Mouse (Mus musculus): ENCODE measurements around the gene Igsf11. TPM values are rescaled to one million over a fixed set of nuclear protein-coding genes. Genes with fewer than 3 reads are reported as not detected.
"Not testable (repeated sequence)": the region's sequence is repeated elsewhere in the genome, so short reads cannot be mapped to it uniquely, and the experiment has no call there.

Igsf11 gene
- polyA plus RNA-seq, 1 experiment from 2014 or later: 3.2 TPM

GRCm38 (mm10) chr16:38983850-38984249 is 91.4 kb downstream of the Igsf11 start:
- WGBS: 75% methylated on average over 3 of the region's 3 CpGs
- ATAC-seq; H3K4me1 ChIP-seq (ENCODE audit: control insufficient read depth, insufficient read depth, low read length); H3K27me3 ChIP-seq (ENCODE audit: control insufficient read depth, insufficient read depth, low read depth, low read length); H3K4me2 ChIP-seq (ENCODE audit: low read length); H3K9me3 ChIP-seq (replicated peaks; ENCODE audit: control insufficient read depth, low read length, poor library complexity, severe bottlenecking); H3K36me3 ChIP-seq (ENCODE audit: control insufficient read depth, insufficient read depth, low read length); H3K4me3 ChIP-seq (ENCODE audit: low read depth, low read length); H3K27ac ChIP-seq (ENCODE audit: low read length); H3K9ac ChIP-seq (ENCODE audit: low read depth, low read length): not testable (repeated sequence)

GRCm38 (mm10) chr16:38985411-38985810 is 92.9 kb downstream of the Igsf11 start:
- Histone ChIP-seq H3K4me3 (ENCODE audit: low read depth, low read length) (no peak overlapping the region), H3K27me3 (ENCODE audit: control insufficient read depth, insufficient read depth, low read depth, low read length) (no peaks in the 10 kb centered on the region), H3K4me2 (ENCODE audit: low read length) (no peak overlapping the region), H3K36me3 (ENCODE audit: control insufficient read depth, insufficient read depth, low read length) (no peaks in the 10 kb centered on the region), H3K4me1 (ENCODE audit: control insufficient read depth, insufficient read depth, low read length) (no peaks in the 10 kb centered on the region; the same call in 1 of the 2 replicates), H3K9ac (ENCODE audit: low read depth, low read length) (no peak overlapping the region), H3K27ac (ENCODE audit: low read length) (no peak overlapping the region), H3K9me3 (replicated peaks; ENCODE audit: control insufficient read depth, low read length, poor library complexity, severe bottlenecking) (no peaks in the 10 kb centered on the region)
- peak; percentile 56; the same call in 1 of the 2 replicates for ATAC-seq
- WGBS: 51% methylated on average over 3 of the region's 3 CpGs

- H3K27me3 ChIP-seq (ENCODE audit: control insufficient read depth, insufficient read depth, low read depth, low read length): no peaks in the 10 kb centered on the region
- no peaks in the 10 kb centered on the region; the same call in 1 of the 2 replicates for H3K4me1 ChIP-seq (ENCODE audit: control insufficient read depth, insufficient read depth, low read length)
- no peak for ATAC-seq
- no peaks in the 10 kb centered on the region for H3K36me3 ChIP-seq (ENCODE audit: control insufficient read depth, insufficient read depth, low read length)
- H3K9ac ChIP-seq (ENCODE audit: low read depth, low read length): no peak overlapping the region
- no peak overlapping the region for H3K4me2 ChIP-seq (ENCODE audit: low read length)
- H3K9me3 ChIP-seq (replicated peaks; ENCODE audit: control insufficient read depth, low read length, poor library complexity, severe bottlenecking): no peaks in the 10 kb centered on the region
- WGBS: 62% methylated on average over 2 of the region's 2 CpGs
- no peak overlapping the region for H3K27ac ChIP-seq (ENCODE audit: low read length)
- H3K4me3 ChIP-seq (ENCODE audit: low read depth, low read length): no peak overlapping the region
Observed at GRCm38 (mm10) chr16:38986410-38986809, 93.9 kb downstream of the Igsf11 start.

GRCm38 (mm10) chr16:38993711-38994110 is 101.2 kb downstream of the Igsf11 start:
- 89% methylated on average over 7 of the region's 7 CpGs for WGBS
- H3K27me3 ChIP-seq (ENCODE audit: control insufficient read depth, insufficient read depth, low read depth, low read length): no peaks in the 10 kb centered on the region
- H3K9me3 ChIP-seq (replicated peaks; ENCODE audit: control insufficient read depth, low read length, poor library complexity, severe bottlenecking): no peaks in the 10 kb centered on the region
- no peak overlapping the region for H3K4me3 ChIP-seq (ENCODE audit: low read depth, low read length)
- ATAC-seq: no peak
- no peak overlapping the region for H3K9ac ChIP-seq (ENCODE audit: low read depth, low read length)
- no peak overlapping the region for H3K27ac ChIP-seq (ENCODE audit: low read length)
- no peaks in the 10 kb centered on the region for H3K36me3 ChIP-seq (ENCODE audit: control insufficient read depth, insufficient read depth, low read length)
- H3K4me1 ChIP-seq (ENCODE audit: control insufficient read depth, insufficient read depth, low read length): no peaks in the 10 kb centered on the region
- no peak overlapping the region for H3K4me2 ChIP-seq (ENCODE audit: low read length)

- Histone ChIP-seq H3K4me3 (ENCODE audit: low read depth, low read length) (no peak overlapping the region), H3K9ac (ENCODE audit: low read depth, low read length) (no peak overlapping the region), H3K4me1 (ENCODE audit: control insufficient read depth, insufficient read depth, low read length) (no peaks in the 10 kb centered on the region), H3K4me2 (ENCODE audit: low read length) (no peak overlapping the region), H3K27ac (ENCODE audit: low read length) (no peak overlapping the region), H3K36me3 (ENCODE audit: control insufficient read depth, insufficient read depth, low read length) (no peaks in the 10 kb centered on the region), H3K27me3 (ENCODE audit: control insufficient read depth, insufficient read depth, low read depth, low read length) (no peaks in the 10 kb centered on the region), H3K9me3 (replicated peaks; ENCODE audit: control insufficient read depth, low read length, poor library complexity, severe bottlenecking) (no peaks in the 10 kb centered on the region)
- WGBS: 84% methylated on average over 6 of the region's 6 CpGs
- no peak for ATAC-seq
Observed at GRCm38 (mm10) chr16:38998496-38999258, 106.2 kb downstream of the Igsf11 start.

GRCm38 (mm10) chr16:38999298-38999697 is 106.8 kb downstream of the Igsf11 start:
- Histone ChIP-seq H3K9ac (ENCODE audit: low read depth, low read length) (no peak overlapping the region), H3K4me1 (ENCODE audit: control insufficient read depth, insufficient read depth, low read length) (no peaks in the 10 kb centered on the region), H3K36me3 (ENCODE audit: control insufficient read depth, insufficient read depth, low read length) (no peaks in the 10 kb centered on the region), H3K4me2 (ENCODE audit: low read length) (no peak overlapping the region), H3K27me3 (ENCODE audit: control insufficient read depth, insufficient read depth, low read depth, low read length) (no peaks in the 10 kb centered on the region), H3K9me3 (replicated peaks; ENCODE audit: control insufficient read depth, low read length, poor library complexity, severe bottlenecking) (no peaks in the 10 kb centered on the region), H3K27ac (ENCODE audit: low read length) (no peak overlapping the region), H3K4me3 (ENCODE audit: low read depth, low read length) (no peak overlapping the region)
- ATAC-seq: no peak

GRCm38 (mm10) chr16:39006978-39007377 is 114.5 kb downstream of the Igsf11 start:
- Histone ChIP-seq H3K9me3 (replicated peaks; ENCODE audit: control insufficient read depth, low read length, poor library complexity, severe bottlenecking) (no peaks in the 10 kb centered on the region), H3K36me3 (ENCODE audit: control insufficient read depth, insufficient read depth, low read length) (no peaks in the 10 kb centered on the region), H3K27ac (ENCODE audit: low read length) (no peak overlapping the region), H3K4me3 (ENCODE audit: low read depth, low read length) (no peak overlapping the region), H3K27me3 (ENCODE audit: control insufficient read depth, insufficient read depth, low read depth, low read length) (no peaks in the 10 kb centered on the region), H3K4me1 (ENCODE audit: control insufficient read depth, insufficient read depth, low read length) (no peaks in the 10 kb centered on the region), H3K4me2 (ENCODE audit: low read length) (no peak overlapping the region), H3K9ac (ENCODE audit: low read depth, low read length) (no peak overlapping the region)
- WGBS: 95% methylated on average over 7 of the region's 7 CpGs
- no peak for ATAC-seq

GRCm38 (mm10) chr16:39019449-39019848 is 127.0 kb downstream of the Igsf11 start:
- 41% methylated on average over 2 of the region's 2 CpGs for WGBS
- H3K36me3 ChIP-seq (ENCODE audit: control insufficient read depth, insufficient read depth, low read length): no peaks in the 10 kb centered on the region
- H3K4me1 ChIP-seq (ENCODE audit: control insufficient read depth, insufficient read depth, low read length): 0 out of 2 replicates have a peak, but pooled peaks cover 2% of the 10 kb centered on the region
- no peak for ATAC-seq
- no peak overlapping the region for H3K4me2 ChIP-seq (ENCODE audit: low read length)
- no peak overlapping the region for H3K9ac ChIP-seq (ENCODE audit: low read depth, low read length)
- no peak overlapping the region for H3K27ac ChIP-seq (ENCODE audit: low read length)
- H3K27me3 ChIP-seq (ENCODE audit: control insufficient read depth, insufficient read depth, low read depth, low read length): no peaks in the 10 kb centered on the region
- 0 out of 2 replicates have a peak, but pooled peaks cover 4% of the 10 kb centered on the region for H3K9me3 ChIP-seq (replicated peaks; ENCODE audit: control insufficient read depth, low read length, poor library complexity, severe bottlenecking)
- no peak overlapping the region for H3K4me3 ChIP-seq (ENCODE audit: low read depth, low read length)

- Histone ChIP-seq H3K9ac (ENCODE audit: low read depth, low read length) (no peak overlapping the region), H3K27ac (ENCODE audit: low read length) (no peak overlapping the region), H3K4me3 (ENCODE audit: low read depth, low read length) (no peak overlapping the region), H3K9me3 (replicated peaks; ENCODE audit: control insufficient read depth, low read length, poor library complexity, severe bottlenecking) (no peaks in the 10 kb centered on the region), H3K36me3 (ENCODE audit: control insufficient read depth, insufficient read depth, low read length) (no peaks in the 10 kb centered on the region), H3K4me2 (ENCODE audit: low read length) (no peak overlapping the region), H3K27me3 (ENCODE audit: control insufficient read depth, insufficient read depth, low read depth, low read length) (no peaks in the 10 kb centered on the region), H3K4me1 (ENCODE audit: control insufficient read depth, insufficient read depth, low read length) (no peaks in the 10 kb centered on the region)
- no peak for ATAC-seq
- WGBS: 67% methylated on average over 8 of the region's 8 CpGs
Observed at GRCm38 (mm10) chr16:39025989-39026736, 133.7 kb downstream of the Igsf11 start.

All from midbrain, embryonic 16.5 days (tissue).